Mouse (Mus musculus) cerebellum, postnatal 25 days (tissue): Measurements from ENCODE around the gene Zbed6.

Experiments
- DNase-seq, 2 experiments: peaks; one replicate each; pipeline ENCODE4 v3.0.0; 2021; ENCODE audit warnings: mixed read lengths in 2 of 2

The Zbed6 gene

GRCm38 (mm10) chr1:133661203-133661933 is 683 bp upstream of the Zbed6 start, which contains the start of gene Gm38394:
Gm38394 (minus strand) TSS chr1:133661318.
- DNase-seq: peak; percentile 92 to 93

GRCm38 (mm10) chr1:133658878-133659277 is 1.8 kb downstream of the Zbed6 start:
- peak in 1 of 2 experiments; percentile 28 for DNase-seq

GRCm38 (mm10) chr1:133656811-133657210 is 3.9 kb downstream of the Zbed6 start:
- DNase-seq: peak in 1 of 2 experiments; percentile 17

- no peak for DNase-seq
Measured at GRCm38 (mm10) chr1:133653033-133653432, 7.7 kb downstream of the Zbed6 start.

GRCm38 (mm10) chr1:133650288-133651055 is 10.2 kb downstream of the Zbed6 start:
- no peak for DNase-seq

GRCm38 (mm10) chr1:133645652-133646051 is 15.0 kb downstream of the Zbed6 start:
- no peak for DNase-seq

GRCm38 (mm10) chr1:133641163-133641562 is 19.5 kb downstream of the Zbed6 start:
- no peak for DNase-seq

GRCm38 (mm10) chr1:133638517-133638916 is 22.2 kb downstream of the Zbed6 start:
- DNase-seq: no peak

- DNase-seq: no peak
Measured at GRCm38 (mm10) chr1:133632168-133632567, 28.5 kb downstream of the Zbed6 start.

GRCm38 (mm10) chr1:133625052-133625451 is 35.6 kb downstream of the Zbed6 start:
- peak; percentile 47 to 65 for DNase-seq

- no peak for DNase-seq
Measured at GRCm38 (mm10) chr1:133618311-133618710, 42.4 kb downstream of the Zbed6 start.

GRCm38 (mm10) chr1:133617908-133618307 is 42.8 kb downstream of the Zbed6 start:
- DNase-seq: no peak

- no peak for DNase-seq
Measured at GRCm38 (mm10) chr1:133613817-133614216, 46.9 kb downstream of the Zbed6 start.

GRCm38 (mm10) chr1:133611436-133611835 is 49.2 kb downstream of the Zbed6 start:
- DNase-seq: no peak

GRCm38 (mm10) chr1:133610601-133611000 is 50.1 kb downstream of the Zbed6 start:
- no peak for DNase-seq

- peak; percentile 96 to 98 for DNase-seq
Measured at GRCm38 (mm10) chr1:133609771-133610502, 50.7 kb downstream of the Zbed6 start, which contains the start of gene Snrpe. Snrpe (minus strand) TSS chr1:133610291.
